Mouse (Mus musculus) naive thymus-derived CD4-positive, alpha-beta T cell, adult 2 months (primary cell): ENCODE data around the gene Llgl2.
A peak's percentile ranks its signal among the peaks of the same experiment; 100 is the strongest.

Experiments
- DNase-seq: peaks from one replicate; pipeline ENCODE4 v3.0.0-alpha.2; 2011; ENCODE audit warnings: low read depth

The Llgl2 gene

DNA sequence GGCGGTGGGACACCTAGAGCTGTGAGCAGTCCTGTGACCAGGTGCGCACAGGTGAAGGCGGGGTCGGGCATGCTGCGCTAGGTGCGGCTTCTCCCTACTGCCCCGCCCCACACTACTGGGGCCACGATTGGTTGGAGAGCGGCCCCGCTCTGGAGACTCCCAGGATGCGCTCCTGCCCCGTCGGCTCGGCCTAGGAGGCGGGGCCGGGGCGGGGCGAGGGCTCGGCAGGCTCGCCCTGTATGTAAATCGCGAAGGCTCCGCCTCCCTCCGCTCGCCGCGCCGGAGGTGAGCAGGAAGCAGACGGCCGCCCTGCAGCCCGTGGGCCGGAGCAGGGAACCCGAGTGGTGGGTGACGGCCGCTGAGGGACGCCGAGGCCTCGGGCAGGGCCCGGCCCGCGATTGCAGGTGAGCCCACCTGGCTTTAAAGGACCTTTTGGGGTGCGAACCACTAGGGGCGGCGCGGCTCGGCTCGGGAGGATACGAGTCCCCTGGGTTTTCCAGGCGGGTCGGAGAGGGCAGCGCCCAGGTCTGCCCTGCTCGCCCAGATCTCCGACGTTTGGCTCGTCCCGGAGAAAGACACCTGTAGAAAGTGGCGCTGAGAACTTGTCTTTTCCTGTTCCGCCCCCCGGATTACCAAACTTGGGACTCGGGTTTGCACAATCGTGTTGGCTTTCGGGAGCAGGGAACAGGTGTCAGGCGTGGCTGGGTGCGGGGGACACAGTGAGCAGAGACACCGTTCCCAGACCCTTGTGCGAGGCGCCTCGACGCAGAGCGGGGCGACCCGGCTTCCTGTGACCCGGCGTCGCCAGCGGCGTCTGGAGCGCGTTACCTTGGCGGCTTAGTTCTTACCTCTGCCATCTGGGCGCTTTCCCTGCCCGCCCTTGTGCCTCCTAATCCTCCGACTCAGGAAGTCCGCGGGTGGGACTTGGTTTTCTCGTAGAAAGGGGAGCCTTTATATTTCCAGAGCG lies at the start of gene Llgl2:
TSS of gene Llgl2 (plus strand) at position 276 of the 967 bp plus-strand sequence.
- DNase-seq = peak; percentile 88

DNA sequence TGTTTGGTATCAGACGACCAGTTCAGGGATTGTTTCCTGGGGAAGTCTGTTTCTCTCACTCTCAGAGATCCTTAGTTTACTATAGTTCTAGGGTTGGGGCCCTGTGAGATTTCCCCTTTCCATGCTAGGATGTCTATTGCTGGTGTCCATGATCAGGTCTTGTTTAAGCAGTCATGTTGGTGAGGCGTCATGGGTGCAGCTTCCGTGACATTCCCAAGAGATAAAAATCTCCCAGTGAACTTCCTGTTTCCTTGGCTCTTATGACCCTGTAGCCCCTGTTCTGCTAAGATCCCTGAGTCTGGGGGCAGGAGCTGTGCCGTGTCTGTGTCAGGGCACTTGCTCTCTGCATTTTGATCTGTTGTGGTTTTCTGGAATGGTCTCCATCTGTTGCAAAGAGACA lies 49.2 kb upstream of the Llgl2 start:
- no peak for DNase-seq

DNA sequence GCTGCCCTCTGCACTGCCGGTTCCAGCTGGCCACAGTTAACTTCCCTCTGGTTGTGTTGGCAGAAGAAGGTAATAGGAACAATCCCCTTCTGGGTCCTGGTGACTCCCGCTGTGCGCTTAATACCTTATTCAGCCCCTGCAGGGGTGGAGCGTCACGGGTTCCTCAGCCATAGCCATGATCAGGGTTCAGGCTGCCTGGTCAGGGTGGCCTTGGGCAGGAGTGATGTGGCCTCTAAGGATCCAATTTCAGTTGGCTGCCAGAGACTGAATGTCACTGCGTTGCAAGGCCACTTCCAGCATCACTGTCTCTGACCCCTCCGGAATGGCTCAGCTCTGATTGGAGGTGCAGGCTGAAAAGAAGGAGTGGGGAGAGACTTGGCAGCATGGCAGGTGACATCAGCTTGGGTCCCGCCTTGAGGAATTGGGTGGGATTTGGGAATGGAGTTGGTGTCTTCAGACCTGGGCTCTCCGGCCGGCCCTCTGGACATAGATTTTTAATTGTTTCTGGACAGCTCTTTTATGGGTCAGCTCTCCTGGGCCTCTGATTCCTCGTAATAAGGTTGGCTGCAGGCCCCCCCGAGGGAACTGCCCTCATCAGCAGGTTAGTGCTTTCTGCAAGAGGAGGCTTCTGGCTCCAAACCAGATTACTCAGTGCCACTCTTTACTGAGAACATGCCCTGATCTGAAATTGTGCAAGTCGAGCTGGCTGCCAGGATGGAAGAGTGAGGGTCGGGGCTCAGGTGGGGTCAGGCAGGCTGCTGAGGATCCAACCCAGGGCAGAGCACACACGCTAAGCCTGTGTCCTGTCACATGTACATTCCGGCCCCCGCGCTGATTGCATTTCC lies 47.8 kb upstream of the Llgl2 start:
- DNase-seq = no peak

DNA sequence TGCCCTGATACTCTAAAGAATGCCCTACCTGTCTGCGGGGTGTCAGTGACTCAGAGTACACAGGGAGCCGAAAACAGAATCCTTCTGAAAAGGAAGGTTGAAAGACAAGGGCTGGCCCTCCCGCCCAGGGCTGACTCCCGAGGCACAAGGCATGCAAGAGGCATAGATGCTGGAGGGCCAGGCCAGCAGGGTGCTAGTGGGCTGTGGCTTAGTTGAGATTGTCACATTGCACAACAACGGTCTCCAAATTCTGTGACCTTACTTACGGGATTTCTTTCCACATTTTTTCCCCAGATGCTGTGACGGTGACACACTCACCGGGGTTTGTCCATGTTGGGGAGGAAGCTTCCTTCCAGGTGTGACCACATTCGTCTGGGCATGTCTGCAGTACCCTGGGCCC lies 46.9 kb upstream of the Llgl2 start:
- no peak for DNase-seq

DNA sequence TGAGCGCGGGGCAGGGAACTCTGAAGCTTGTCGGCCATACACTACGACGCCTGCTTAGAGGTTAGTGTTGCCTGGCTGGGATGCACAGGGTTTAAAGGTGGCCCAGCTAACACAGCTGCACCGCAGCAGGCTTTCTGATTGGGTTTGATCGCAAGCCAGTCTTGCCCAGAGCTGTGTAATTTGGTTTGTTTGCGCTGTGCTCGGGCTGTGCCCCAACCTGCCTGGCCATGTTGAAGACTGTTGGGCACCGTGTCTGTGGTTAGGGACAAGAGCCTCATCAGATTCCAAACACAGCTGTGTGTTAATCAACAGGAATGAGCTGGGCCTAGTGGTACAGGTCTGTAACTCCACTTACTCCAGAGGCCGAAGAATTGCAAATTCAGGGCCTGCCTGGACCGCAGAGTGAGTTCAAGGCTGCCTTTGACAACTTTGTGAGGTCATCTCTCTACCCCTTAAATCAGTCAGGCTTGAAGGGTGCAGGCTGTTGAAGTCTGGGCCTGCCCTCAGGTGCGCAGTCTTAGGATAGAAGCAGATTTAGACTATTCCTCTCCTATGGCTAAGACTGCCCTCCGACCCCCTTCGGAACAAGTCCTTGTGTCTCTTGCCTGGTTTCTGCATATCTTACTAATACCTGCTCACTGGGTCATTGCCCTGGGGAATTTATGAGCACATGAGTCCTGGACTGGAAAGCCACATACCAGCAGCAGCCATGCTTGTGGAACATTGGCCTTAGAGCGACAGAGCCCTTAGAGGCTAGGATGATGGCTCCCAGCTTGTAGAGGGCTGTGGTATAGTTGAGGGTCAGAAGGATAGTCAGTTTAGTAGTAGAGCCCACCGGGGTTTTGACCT lies 46.1 kb upstream of the Llgl2 start:
- DNase-seq = no peak

DNA sequence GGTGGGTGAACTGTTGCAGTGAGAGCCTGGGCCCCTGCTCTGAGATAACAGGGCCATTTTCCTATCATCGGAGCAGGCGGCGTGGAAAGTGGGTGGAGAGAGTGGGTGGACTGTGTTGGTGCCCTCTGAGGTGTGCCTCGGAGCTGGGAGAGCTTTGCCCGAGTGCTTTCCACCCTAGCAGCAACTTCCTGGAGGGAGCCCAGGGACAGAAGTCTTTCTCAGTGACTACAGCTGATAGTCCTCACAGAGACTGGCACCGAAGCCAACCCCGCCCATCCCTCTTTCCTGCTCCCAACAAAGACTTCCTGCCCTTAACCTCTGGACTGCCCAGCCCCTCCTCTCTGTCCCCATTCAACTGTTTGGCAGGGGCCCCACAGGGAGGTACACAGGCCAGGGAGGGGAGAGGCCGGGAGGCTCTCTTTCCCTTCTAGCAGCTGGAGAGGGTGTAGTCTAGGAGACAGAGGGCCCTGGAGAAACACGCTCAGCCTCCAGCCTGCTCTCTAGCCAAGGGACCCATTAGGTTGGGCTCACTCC lies 44.7 kb upstream of the Llgl2 start:
- peak; percentile 28 for DNase-seq

DNA sequence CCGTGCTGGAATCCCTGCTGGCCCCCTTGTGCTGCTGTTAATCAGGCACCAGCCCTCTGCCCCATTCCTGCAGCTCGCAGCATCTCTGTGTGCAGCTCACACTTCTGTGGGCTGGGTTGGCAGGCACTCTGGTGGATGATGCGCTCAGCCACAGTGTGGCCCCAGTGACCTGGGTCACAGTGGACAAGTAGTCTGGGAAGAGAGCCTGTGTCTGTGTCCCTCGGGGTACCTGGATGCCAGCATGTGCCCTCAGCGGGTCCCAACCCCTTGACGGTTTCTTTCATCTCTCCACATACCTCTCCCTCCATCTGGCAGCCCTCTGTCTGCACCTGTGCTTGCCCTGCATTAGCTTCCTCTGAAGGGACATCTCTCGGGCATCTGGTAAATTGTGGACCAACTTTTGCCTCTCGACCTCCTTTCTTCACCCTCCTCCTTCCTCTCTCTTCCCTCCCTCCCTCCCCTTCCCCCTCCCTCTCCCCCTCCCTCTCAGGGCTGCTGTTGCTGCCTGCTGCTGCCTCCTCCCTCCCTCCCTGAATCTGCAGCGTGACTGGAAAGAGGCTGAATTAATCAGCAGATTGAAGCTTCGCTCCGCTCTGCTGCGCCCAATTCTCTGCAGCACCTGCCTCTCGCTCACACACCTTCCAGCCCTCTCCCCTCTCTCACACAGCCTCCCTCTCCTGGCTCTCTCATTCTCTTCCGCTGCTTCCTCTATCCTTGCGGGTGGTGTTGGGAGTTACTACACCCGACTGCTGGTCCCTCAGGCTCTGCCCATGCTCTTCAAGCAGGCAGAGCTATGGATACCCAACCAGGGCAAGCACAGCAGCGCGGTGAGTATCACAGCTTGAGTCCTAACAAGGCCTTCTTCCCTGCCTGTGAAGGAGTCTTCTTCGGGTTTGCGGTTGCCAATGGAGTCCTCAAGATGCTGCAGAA lies 43.4 kb upstream of the Llgl2 start:
- DNase-seq = no peak

DNA sequence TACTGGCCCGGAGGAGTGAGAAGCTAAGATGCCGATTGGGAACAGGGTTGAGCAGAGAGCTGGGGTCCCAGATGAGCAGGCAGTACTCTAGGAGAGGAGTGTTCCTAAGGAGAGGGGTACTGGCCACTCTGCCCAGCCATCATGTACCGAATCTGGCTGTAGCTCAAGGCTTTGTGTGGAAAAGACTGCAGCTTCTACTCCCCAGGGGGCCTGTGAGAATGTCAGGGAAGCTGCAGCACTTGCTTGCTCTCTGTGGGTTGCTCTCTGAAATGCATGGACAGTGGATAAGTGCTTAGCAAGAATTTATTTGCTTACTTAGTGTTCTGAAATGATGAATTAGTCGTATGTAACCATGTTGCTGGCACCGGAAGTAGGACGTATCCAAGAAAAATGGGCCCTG lies 37.4 kb upstream of the Llgl2 start:
- DNase-seq = no peak

DNA sequence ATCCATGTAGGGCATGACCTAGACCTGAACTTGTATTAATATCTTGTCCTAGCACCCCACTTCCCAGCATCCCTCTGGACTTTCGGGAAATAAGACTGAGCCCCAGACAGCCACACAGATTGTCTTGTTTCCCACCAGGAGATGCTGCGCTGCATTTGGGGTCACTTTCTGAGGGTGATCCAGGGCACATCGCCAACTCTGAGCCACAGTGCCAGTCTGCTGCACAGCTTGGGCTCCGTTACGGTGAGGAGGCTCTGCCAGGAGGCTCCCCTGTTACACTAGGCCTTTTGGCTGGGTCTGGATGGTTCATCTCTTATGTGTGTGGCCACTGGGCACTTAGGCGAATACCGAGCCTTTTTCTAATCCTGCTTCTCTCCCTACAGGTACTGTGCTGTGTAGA lies 34.1 kb upstream of the Llgl2 start:
- no peak for DNase-seq

DNA sequence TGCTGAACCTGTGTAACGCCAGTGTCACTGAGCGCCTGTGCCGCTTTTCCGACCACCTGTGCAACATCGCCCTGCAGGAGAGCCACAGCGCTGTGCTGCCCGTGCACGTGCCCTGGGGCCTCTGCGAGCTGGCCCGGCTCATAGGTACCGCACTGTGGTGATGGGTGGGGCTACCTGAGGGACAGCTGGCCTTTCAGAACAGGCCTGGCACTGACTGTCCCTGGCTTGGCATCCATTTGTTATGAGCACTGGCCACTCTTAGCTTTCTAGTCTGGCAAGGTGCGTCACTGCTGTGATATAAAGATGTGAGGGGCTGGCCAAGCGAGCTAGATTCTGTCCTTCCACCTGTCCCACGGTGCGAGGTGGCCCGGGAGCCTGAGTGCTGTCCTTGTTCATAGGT lies 31.9 kb upstream of the Llgl2 start:
- no peak for DNase-seq

DNA sequence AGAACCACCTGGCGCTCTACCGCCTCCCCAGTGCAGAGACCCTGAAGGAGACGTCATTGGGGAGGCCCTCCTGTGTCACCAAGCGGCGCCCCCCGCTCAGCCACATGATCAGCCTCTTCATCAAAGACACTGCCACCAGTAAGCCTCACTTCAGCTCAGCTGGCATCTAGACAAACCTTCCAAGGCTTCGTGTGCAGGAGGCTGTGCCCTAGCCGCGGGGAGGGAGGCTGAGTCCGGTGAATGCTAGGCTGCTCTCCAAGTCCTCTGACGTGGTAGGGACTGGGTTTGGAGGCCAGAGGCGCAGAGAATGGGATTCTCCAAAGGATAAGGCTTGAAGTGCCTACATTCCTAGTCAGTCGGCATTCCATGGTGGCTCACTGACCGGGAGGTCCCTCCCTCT lies 31.5 kb upstream of the Llgl2 start:
- DNase-seq = no peak

DNA sequence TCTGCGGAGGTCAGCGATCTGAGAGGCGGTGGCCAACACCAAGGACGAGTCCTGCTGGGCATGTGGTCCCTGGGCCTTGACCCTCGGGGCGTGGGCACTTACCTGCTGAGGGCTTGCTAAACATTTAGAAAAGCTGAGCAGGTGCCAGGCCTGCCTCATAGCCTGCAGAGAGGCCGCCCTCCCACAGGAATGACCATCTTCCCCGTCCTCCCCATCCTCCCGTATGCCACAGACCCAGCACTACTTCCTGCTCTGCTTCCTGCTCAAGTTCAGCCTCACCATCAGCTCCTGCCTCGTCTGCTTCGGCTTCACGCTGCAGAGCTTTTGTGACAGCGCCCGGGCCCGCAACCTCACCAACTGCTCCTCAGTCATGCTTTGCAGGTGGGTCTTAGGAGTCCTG lies 27.0 kb upstream of the Llgl2 start:
- no peak for DNase-seq

DNA sequence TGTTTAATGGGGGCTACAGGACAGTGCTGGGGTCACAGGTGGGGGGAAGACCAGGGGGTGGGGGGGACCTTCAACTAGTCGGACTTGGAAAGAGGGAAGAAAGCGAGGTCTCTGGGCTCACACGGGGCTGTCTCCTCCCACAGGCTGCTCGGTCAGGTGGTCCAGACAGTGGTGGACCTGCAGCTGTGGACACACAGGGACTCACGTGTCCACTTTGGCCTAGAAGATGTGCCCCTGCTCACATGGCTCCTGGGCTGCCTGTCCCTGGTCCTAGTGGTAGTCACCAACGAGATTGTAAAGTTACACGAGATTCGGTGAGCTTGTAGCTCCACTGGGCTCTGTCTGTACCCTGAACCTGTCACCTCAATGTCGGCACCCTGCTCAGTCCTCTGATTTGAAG lies 26.2 kb upstream of the Llgl2 start:
- DNase-seq = no peak

DNA sequence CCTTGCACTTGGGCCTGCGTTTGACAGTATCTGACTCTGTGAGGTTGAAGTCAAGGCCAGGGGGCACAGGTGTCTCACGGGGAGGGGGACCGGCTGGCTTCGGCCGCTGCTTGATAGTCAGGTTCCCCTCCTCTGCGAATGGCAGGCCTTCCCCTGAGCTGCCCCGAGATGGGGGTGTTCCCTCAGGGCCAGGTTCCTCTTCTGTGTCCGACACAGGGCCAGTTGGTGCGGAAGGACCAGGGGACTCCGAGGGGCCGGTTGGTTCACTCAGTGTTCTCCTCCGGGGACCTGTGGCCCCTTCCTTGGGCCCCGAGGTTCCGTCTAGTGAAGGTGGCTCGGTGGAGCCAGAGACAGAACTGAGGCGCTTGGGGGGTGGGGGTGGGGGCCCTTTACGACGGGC lies 22.9 kb upstream of the Llgl2 start:
- no peak for DNase-seq

DNA sequence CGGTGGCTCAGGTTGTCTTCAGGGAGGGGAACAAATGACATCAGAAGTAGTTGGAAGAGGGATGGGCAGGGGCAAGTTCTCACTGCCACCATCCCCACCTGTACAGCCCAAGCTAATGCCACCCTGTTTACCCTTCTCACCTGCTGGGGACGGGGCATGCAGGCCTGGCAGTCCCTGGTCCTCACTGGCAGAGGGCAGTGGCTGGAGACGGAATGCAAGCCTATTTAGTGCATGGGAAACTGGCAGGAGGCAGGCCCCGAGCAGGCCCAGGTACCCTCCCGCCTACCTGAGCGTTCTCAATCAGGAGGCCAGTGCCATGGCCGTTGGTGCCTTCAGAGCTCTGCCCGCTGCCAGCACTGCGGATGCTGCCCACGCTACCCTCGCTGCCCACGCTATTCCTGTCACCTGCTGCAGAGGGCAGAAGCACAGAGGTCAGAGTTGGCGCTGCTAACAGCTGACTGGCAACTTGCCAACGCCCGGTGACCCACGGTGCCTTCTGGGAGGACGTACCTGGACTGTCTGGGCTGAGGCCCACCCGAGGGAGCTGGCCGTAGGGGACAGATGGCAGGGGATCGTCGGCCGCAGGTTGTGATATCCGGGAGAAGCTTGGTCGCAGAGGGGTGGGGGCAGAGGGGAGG lies 20.7 kb upstream of the Llgl2 start:
- no peak for DNase-seq

DNA sequence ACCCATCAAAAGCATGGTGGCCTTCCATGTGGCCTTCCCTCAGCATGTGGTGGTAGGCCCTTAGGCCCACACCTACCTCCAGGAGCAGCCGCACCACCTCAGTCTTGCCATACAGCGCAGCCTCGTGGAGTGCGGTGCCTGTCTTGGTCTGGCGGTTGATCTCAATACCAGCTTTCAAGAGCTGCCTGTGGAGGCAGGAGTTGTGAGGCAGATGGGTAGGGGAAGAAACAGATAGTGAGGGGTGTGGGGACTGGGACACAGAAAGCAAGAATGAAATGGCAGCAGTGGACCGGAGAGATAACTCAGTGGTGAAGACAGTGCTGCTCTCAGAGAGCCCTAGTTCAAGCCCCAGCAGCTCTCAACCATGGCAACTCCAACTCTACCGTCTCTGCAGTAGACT lies 18.8 kb upstream of the Llgl2 start:
- DNase-seq = no peak

DNA sequence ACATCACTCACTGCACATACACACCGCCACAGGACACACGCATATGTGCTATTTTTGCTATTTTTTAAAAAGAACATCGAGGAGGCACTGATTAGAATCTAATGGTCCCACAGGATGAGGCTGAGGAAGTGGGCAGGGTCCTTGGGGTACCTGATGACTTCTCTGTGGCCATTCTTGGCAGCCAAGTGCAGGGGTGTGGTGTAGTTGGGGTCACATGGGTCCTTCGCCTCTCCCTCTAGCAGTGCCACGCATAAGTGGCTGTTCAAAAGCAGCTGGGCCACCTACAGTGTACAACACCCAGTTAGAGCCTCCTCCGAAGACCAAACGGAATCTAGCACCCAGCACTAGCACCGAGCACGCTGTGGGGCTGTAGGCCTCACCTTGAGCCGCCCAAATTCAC lies 17.7 kb upstream of the Llgl2 start:
- no peak for DNase-seq

DNA sequence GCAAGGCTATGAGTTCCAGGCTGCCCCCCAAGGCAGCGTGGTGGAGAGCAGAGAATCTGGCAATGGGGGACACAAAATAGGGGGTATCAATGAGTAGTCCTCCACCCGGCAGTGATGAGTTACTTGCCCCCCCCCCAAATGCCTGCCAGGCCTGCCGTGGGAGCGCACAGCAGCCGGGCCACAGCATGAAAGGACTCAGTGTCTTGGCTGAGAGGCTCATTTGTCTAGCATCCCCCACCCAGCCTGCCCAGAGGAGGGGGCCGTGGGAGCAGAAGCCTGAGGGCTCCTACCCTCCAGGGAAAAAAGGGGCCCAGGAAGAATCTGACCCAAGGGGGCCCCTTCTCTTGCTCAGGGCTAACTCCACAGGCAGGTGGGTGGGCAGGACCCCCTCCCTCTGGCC lies 16.5 kb upstream of the Llgl2 start:
- DNase-seq = no peak

DNA sequence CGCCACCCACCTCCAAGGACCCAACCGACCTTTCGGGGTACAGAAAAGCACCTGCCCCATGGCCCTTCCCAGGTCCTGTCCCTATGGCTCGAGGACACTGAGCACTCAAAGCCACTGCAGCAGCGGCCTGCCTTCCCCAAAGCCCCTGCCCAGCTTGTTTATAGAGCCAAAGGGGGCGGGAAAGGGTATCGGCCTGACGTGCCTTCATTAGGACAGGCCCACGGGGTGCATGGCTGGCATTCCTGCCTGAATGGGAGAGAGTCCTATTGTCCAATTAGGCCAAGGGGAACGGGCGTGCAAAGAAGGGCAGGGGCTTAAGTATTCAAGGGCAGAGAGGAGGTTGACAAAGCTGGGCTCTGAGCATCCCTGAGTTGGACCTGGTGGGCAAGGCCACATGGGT lies 15.9 kb upstream of the Llgl2 start:
- no peak for DNase-seq

DNA sequence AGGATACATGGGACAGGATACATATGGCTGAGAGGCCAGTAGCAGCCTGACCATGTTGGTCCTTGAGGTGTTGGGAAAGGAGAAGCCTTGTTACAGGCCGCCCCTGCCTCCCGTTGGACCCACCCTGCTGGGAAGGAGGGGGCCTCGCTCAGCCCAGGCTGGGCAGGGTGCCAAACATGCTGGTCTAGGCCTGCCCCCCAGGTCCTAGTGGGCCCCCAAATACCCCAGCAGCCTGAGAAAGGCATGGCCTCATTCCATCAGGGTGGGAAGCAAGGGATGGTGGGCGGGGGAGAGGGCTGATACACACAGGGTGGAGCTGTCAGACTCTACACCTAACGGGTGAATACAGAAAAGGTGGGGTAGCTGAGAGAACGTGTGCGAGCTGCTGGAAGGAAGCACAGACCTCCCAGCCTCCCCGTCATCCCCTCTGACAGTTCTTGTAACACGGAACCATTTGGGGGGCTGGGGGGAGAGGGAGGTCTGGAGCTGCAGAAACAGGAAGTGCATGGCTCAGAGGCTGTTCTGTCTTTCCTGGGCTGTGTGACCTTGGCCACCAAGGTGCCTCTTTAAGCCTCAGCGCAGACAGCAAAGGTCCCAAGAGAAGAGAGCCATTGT lies 15.0 kb upstream of the Llgl2 start:
- no peak for DNase-seq
